Mouse (Mus musculus): ENCODE measurements around the gene Ciz1. TPM values are rescaled to one million over a fixed set of nuclear protein-coding genes. Genes with fewer than 3 reads are reported as not detected.
A peak's percentile ranks its signal among the peaks of the same experiment; 100 is the strongest.

Ciz1 gene
- polyA plus RNA-seq, 1 experiment, result 159 TPM

GRCm38 (mm10) chr2:32362817-32363340 is 10.8 kb downstream of the Ciz1 start:
- peak; percentile 95 to 97 for DNase-seq
- peak; percentile 83 for TF ChIP-seq CTCF (IDR thresholded peaks at IDR 0.05; ENCODE audit: borderline replicate concordance, insufficient read depth, low read depth, low read length)
- peak; percentile 65 for TF ChIP-seq POLR2A (IDR thresholded peaks at IDR 0.05; ENCODE audit: borderline replicate concordance, insufficient read depth, low read length)
- Histone ChIP-seq H3K27ac (ENCODE audit: insufficient read depth, low read length) (peak overlapping the region; percentile 86), H3K4me3 (replicated peaks; ENCODE audit: insufficient read depth, low read depth, low read length) (peak overlapping the region; percentile 78), H3K4me1 (ENCODE audit: control insufficient read depth, insufficient read depth, low read length) (peaks cover 2% of the 10 kb centered on the region; the same call in 1 of the 2 replicates), H3K27me3 (ENCODE audit: control insufficient read depth, insufficient read depth, low read length) (no peaks in the 10 kb centered on the region)
- WGBS, result under 1% methylated on average over 53 of the region's 53 CpGs

DNA sequence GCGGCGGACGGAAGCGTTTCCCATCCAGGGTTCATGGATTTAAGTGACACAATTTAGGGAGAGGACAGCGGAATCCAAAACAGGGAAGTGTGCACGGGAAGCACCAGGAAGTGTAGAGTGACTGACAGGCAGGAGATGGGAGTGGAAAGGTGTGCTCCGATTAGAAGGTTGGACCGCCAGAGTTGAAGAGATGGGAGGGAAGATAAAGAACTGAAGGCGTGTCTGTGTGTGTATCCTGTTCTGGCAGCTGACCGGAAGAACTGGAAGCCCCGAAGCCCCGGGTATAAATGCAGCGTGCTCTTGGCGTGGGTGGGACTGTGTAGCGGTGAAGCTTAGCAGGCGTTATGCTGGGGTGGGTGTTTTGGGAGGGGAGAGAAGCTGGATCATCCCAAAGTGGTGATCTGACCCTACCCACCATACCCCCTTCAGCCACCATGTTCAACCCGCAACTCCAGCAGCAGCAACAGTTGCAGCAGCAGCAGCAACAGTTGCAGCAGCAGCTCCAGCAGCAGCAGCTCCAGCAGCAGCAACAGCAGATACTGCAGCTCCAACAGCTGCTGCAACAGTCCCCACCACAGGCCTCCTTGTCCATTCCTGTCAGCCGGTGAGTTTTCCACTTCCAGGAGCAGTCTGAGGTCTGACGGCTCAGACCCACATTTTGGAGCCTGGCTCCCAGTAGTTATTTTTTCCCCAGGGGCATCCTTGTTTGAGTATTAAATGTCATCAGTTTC is 11.4 kb downstream of the Ciz1 start:
- Histone ChIP-seq H3K4me3 (replicated peaks; ENCODE audit: insufficient read depth, low read depth, low read length) (peak overlapping the region; percentile 78), H3K27me3 (ENCODE audit: control insufficient read depth, insufficient read depth, low read length) (no peaks in the 10 kb centered on the region), H3K4me1 (ENCODE audit: control insufficient read depth, insufficient read depth, low read length) (peaks cover 2% of the 10 kb centered on the region; the same call in 1 of the 2 replicates), H3K27ac (ENCODE audit: insufficient read depth, low read length) (peak overlapping the region; percentile 49; the same call in 1 of the 2 replicates)
- TF ChIP-seq CTCF (IDR thresholded peaks at IDR 0.05; ENCODE audit: borderline replicate concordance, insufficient read depth, low read depth, low read length), result no peak
- no peak for TF ChIP-seq POLR2A (IDR thresholded peaks at IDR 0.05; ENCODE audit: borderline replicate concordance, insufficient read depth, low read length)
- WGBS, result 4% methylated on average over 19 of the region's 19 CpGs
- DNase-seq, result no peak

- Histone ChIP-seq H3K4me3 (replicated peaks; ENCODE audit: insufficient read depth, low read depth, low read length) (no peak overlapping the region), H3K4me1 (ENCODE audit: control insufficient read depth, insufficient read depth, low read length) (peaks cover 2% of the 10 kb centered on the region; the same call in 1 of the 2 replicates), H3K27ac (ENCODE audit: insufficient read depth, low read length) (no peak overlapping the region), H3K27me3 (ENCODE audit: control insufficient read depth, insufficient read depth, low read length) (no peaks in the 10 kb centered on the region)
- no peak for TF ChIP-seq CTCF (IDR thresholded peaks at IDR 0.05; ENCODE audit: borderline replicate concordance, insufficient read depth, low read depth, low read length)
- no peak for TF ChIP-seq POLR2A (IDR thresholded peaks at IDR 0.05; ENCODE audit: borderline replicate concordance, insufficient read depth, low read length)
- DNase-seq, result no peak
- 82% methylated on average over 8 of the region's 8 CpGs for WGBS
Observed at GRCm38 (mm10) chr2:32364121-32364520, 12.0 kb downstream of the Ciz1 start.

- Histone ChIP-seq H3K4me3 (replicated peaks; ENCODE audit: insufficient read depth, low read depth, low read length) (no peak overlapping the region), H3K4me1 (ENCODE audit: control insufficient read depth, insufficient read depth, low read length) (peaks cover 2% of the 10 kb centered on the region; the same call in 1 of the 2 replicates), H3K27me3 (ENCODE audit: control insufficient read depth, insufficient read depth, low read length) (no peaks in the 10 kb centered on the region), H3K27ac (ENCODE audit: insufficient read depth, low read length) (no peak overlapping the region)
- TF ChIP-seq CTCF (IDR thresholded peaks at IDR 0.05; ENCODE audit: borderline replicate concordance, insufficient read depth, low read depth, low read length) (no peak), POLR2A (IDR thresholded peaks at IDR 0.05; ENCODE audit: borderline replicate concordance, insufficient read depth, low read length) (no peak)
- no peak for DNase-seq
- 93% methylated on average over 5 of the region's 5 CpGs for WGBS
Observed at GRCm38 (mm10) chr2:32367315-32367714, 15.2 kb downstream of the Ciz1 start.

DNA sequence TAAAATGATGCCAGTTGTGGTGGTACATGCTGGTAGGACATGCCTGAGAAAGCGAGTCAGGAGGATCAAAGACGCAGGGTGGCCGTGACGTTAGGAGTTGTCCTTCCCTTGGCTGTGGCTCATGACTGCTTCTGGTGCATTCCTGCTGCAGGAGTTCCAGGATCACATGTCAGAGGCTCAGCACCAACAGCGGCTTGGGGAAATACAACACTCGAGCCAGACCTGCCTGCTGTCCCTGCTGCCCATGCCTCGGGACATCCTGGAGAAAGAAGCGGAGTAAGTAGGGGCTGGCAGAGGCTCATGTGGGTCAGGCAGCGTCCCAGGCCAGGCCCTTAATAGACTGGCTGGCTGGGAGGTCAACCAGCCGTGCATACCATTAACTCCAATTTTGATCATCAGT is 22.1 kb downstream of the Ciz1 start:
- WGBS, result 88% methylated on average over 10 of the region's 10 CpGs
- no peak for TF ChIP-seq POLR2A (IDR thresholded peaks at IDR 0.05; ENCODE audit: borderline replicate concordance, insufficient read depth, low read length)
- TF ChIP-seq CTCF (IDR thresholded peaks at IDR 0.05; ENCODE audit: borderline replicate concordance, insufficient read depth, low read depth, low read length), result no peak
- Histone ChIP-seq H3K27ac (ENCODE audit: insufficient read depth, low read length) (no peak overlapping the region), H3K4me3 (replicated peaks; ENCODE audit: insufficient read depth, low read depth, low read length) (no peak overlapping the region), H3K4me1 (ENCODE audit: control insufficient read depth, insufficient read depth, low read length) (no peaks in the 10 kb centered on the region), H3K27me3 (ENCODE audit: control insufficient read depth, insufficient read depth, low read length) (no peaks in the 10 kb centered on the region)
- DNase-seq, result no peak

DNA sequence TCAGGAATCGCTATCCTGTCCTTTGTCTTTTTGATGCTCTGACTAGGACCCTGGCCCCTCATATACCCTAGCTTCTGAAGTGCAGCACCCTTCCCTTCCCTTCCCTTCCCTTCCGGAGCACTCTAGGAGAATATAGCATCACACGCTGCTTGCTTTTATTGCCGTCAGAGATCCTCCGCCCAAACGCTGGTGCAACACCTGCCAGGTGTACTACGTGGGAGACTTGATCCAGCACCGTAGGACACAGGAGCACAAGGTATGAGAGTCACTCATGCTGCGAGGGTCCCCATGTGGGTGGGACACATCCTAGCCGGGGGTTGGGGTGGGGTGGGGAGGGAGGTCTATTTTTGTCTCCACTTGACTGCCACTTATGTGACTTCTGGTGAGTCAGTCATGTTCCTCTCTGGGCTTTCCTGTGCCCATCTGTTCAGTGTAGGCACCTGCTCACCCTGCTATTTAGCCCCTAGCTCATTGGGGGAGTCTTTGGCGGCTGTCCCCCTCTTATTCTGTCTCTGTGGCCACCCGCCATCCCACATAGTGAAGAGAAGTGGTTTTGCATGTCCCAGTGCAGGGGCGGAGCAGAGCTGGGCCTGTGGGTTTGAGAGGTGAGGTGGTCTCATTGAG is 23.3 kb downstream of the Ciz1 start:
- DNase-seq, result no peak

DNA sequence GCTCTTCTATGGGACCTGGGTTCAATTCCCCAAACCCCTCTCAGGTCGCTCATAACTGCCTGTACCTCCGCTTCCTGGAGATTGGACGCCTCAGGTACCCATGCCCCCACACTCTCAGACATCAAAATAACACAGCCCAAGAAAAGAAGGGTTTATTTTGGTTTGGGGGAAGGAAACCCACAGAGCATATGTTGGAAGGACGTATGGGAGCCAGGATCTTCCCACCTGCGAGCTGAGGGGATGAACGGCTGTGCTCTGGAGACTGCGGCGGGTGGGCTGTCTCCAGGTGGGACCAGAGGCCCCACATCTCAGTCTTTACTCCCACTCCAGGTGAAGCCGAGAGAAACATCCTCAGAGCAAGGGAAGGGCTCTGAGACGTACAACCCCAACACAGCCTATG is 24.8 kb downstream of the Ciz1 start:
- WGBS, result 89% methylated on average over 10 of the region's 10 CpGs
- no peak for DNase-seq
- Histone ChIP-seq H3K4me3 (replicated peaks; ENCODE audit: insufficient read depth, low read depth, low read length) (no peak overlapping the region), H3K27me3 (ENCODE audit: control insufficient read depth, insufficient read depth, low read length) (no peaks in the 10 kb centered on the region), H3K27ac (ENCODE audit: insufficient read depth, low read length) (no peak overlapping the region), H3K4me1 (ENCODE audit: control insufficient read depth, insufficient read depth, low read length) (peaks cover 4% of the 10 kb centered on the region; the same call in 1 of the 2 replicates)
- TF ChIP-seq CTCF (IDR thresholded peaks at IDR 0.05; ENCODE audit: borderline replicate concordance, insufficient read depth, low read depth, low read length), result no peak
- no peak for TF ChIP-seq POLR2A (IDR thresholded peaks at IDR 0.05; ENCODE audit: borderline replicate concordance, insufficient read depth, low read length)

More for the DNA sequence above, 23.3 kb downstream of the Ciz1 start:
- H3K27me3 ChIP-seq (ENCODE audit: control insufficient read depth, insufficient read depth, low read length), result no peaks in the 10 kb centered on the region
- TF ChIP-seq POLR2A (IDR thresholded peaks at IDR 0.05; ENCODE audit: borderline replicate concordance, insufficient read depth, low read length), result no peak
- no peak for TF ChIP-seq CTCF (IDR thresholded peaks at IDR 0.05; ENCODE audit: borderline replicate concordance, insufficient read depth, low read depth, low read length)
- no peak overlapping the region for H3K27ac ChIP-seq (ENCODE audit: insufficient read depth, low read length)
- peaks cover 1% of the 10 kb centered on the region; the same call in 1 of the 2 replicates for H3K4me1 ChIP-seq (ENCODE audit: control insufficient read depth, insufficient read depth, low read length)
- no peak overlapping the region for H3K4me3 ChIP-seq (replicated peaks; ENCODE audit: insufficient read depth, low read depth, low read length)
- WGBS, result 86% methylated on average over 13 of the region's 13 CpGs
